Mouse (Mus musculus) spleen, adult 2 months (tissue): ENCODE data around the gene Zbtb2.

ENCODE experiments used
- CTCF ChIP-seq: fragments of 200-500 bp; IDR thresholded peaks from 2 replicates; pipeline ENCODE4 v1.5.1; 2011; ENCODE audit warnings: mild to moderate bottlenecking, inconsistent platforms; ENCODE audit not compliant: insufficient read depth, insufficient read length, insufficient replicate concordance; ENCODE audit errors: extremely low read depth
- POLR2A ChIP-seq: fragments of 200-500 bp; IDR thresholded peaks from 2 replicates; pipeline ENCODE4 v1.6.1; 2011; ENCODE audit warnings: low read depth, low read length, inconsistent platforms

DNA sequence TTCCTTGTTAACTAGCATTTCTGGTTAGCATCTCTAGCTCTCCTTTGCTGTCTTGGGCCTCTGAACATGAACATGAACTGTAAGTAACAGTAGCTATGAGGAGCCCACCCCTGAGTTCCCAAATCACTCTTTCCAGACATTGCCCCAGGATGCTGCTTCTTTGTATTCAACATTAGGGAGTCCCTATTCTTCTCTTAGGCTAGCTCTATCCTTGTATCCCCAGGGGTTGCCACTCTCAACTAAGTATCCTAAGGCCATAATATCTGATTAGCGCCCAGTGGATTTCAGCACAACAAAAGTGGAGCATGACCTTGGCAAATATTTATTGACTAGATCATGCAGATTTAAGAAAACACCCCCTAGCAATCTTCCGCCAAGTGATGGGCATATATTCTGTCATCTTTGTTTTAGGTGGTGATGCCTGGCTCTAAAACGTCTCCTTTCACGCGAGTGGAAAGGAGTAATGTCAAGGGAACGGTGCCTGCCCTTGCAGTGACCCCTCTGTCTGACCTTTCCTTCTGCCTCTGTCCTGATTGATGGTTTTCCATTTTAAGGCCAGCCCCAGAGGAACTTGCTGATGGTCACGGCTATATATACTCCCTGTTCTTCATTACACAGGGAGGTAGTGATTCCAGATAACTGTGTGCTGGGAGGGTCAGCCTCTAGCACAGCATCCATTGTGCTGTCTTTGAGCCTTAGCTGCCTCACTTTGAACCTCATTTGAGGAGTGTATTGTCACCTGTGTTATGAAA, 55.5 kb downstream of the Zbtb2 start:
- TF ChIP-seq CTCF (no peak), POLR2A (no peak)
